Mouse (Mus musculus) midbrain, embryonic 14.5 days (tissue): Measurements from ENCODE around the gene Sh3bgrl2. TPM values are rescaled to one million over a fixed set of nuclear protein-coding genes. Genes with fewer than 3 reads are reported as not detected.
A peak's percentile ranks its signal among the peaks of the same experiment; 100 is the strongest.

Experiments used
- ATAC-seq: fragments of 200-750 bp; cut with Nextera tagmentation; 2 replicates; pipeline ENCODE4 v1.8.0; 2017; ENCODE audit warnings: moderate number of reproducible peaks, moderate library complexity; ENCODE audit not compliant: low FRiP score, low TSS enrichment
- DNase-seq: peaks from one replicate; pipeline ENCODE4 v3.0.0-alpha.2; 2015
- H3K27ac ChIP-seq: fragments of 300-500 bp; sonication (generic); replicated peaks from 2 replicates; pipeline ENCODE4 v1.5.1; 2014; ENCODE audit warnings: mild to moderate bottlenecking, low read depth, low read length, moderate library complexity
- H3K27me3 ChIP-seq: fragments of 300-500 bp; sonication (generic); 2 replicates; pipeline ENCODE4 v1.6.1; 2014; ENCODE audit warnings: low read length, control low read depth, mixed read lengths; ENCODE audit not compliant: control insufficient read depth, insufficient read depth
- H3K36me3 ChIP-seq: fragments of 300-500 bp; sonication (generic); 2 replicates; pipeline ENCODE4 v1.6.1; 2014; ENCODE audit warnings: low read length, control low read depth; ENCODE audit not compliant: control insufficient read depth, insufficient read depth
- H3K4me1 ChIP-seq: fragments of 300-500 bp; sonication (generic); 2 replicates; pipeline ENCODE4 v1.6.1; 2014; ENCODE audit warnings: mild to moderate bottlenecking, antibody characterized with exemption, low read length, control low read depth; ENCODE audit not compliant: control insufficient read depth, insufficient read depth
- H3K4me2 ChIP-seq: fragments of 300-500 bp; sonication (generic); 2 replicates; pipeline ENCODE4 v1.6.1; 2014; ENCODE audit warnings: mild to moderate bottlenecking, low read length, moderate library complexity
- H3K4me3 ChIP-seq: fragments of 300-500 bp; sonication (generic); replicated peaks from 2 replicates; pipeline ENCODE4 v1.5.1; 2014; ENCODE audit warnings: low read depth, low read length
- H3K9ac ChIP-seq: fragments of 300-500 bp; sonication (generic); replicated peaks from 2 replicates; pipeline ENCODE4 v1.6.1; 2014; ENCODE audit warnings: mild to moderate bottlenecking, low read length, moderate library complexity
- H3K9me3 ChIP-seq: fragments of 300-500 bp; sonication (generic); 2 replicates; pipeline ENCODE4 v1.6.1; 2016; ENCODE audit warnings: low read length, control low read depth, mixed read lengths; ENCODE audit not compliant: control insufficient read depth
- WGBS: fragments of 180-500 bp; shearing (Covaris S2); extraction: QIAGEN DNeasy Blood & Tissue Kit; methylation state at CpG from one replicate; pipeline ENCODE4 v1.1.7; 2014; 5-methylcytosine and 5-hydroxymethylcytosine counted together
- polyA plus RNA-seq: library from polyadenylated mRNA; unstranded; fragments of >200 nt; fragmentation: Nextera tagmentation; extraction: Ambion mirVana; gene quantifications from 2 replicates; pipeline ENCODE4 v1.2.1, GENCODE M21; 2014

Gene Sh3bgrl2
- polyA plus RNA-seq, 1 experiment from 2014 or later, result 10.7 TPM

DNA sequence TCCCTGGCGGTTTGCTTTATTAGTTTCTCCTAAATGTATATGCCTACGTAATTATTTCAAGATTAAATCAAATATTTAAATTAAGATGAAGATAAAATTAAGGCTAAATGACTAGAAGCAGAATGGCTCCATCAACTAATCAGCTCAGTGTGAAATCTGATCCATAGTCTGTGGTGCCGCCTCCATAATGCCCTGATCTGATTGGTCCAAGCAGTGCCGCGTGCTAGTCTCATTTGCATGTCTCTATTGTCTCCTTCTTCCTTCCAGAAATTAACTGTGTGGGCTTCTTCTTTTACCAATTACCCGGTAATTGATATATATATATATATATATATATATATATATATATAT lies 109.5 kb downstream of the Sh3bgrl2 start:
- H3K9ac ChIP-seq, result no peak overlapping the region
- H3K36me3 ChIP-seq, result no peaks in the 10 kb centered on the region
- H3K4me3 ChIP-seq, result no peak overlapping the region
- H3K9me3 ChIP-seq, result no peaks in the 10 kb centered on the region
- no peak overlapping the region for H3K27ac ChIP-seq
- peak; percentile 58 for DNase-seq
- 45% methylated on average over 6 of the region's 6 CpGs for WGBS
- H3K4me1 ChIP-seq, result no peaks in the 10 kb centered on the region
- peak; percentile 70; the same call in 1 of the 2 replicates for ATAC-seq
- 0 out of 2 replicates have a peak overlapping the region, but pooled peaks have one; percentile 1 for H3K4me2 ChIP-seq
- no peaks in the 10 kb centered on the region for H3K27me3 ChIP-seq

DNA sequence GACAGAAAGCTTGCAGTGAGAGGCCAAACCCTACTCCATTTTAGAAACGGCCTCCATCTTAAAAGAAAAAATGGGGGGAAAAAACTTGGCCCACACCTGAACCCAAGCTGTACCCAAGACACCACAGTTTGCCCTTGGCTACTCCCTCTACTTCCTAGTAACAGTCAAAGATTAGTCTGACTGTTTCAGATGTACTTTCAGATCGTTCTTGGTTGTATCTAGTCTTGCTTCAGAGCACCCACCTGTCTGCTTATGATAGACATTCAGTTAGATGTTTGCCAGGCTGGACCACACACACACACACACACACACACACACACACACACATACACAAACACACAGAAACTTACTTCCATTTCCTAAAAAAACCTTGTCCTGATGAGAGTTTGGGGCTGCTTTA lies 111.0 kb downstream of the Sh3bgrl2 start:
- no peaks in the 10 kb centered on the region for H3K36me3 ChIP-seq
- ATAC-seq (no peak), DNase-seq (no peak)
- H3K27me3 ChIP-seq, result no peaks in the 10 kb centered on the region
- no peak overlapping the region for H3K4me2 ChIP-seq
- WGBS, result 93% methylated on average over 2 of the region's 2 CpGs
- H3K27ac ChIP-seq, result no peak overlapping the region
- no peak overlapping the region for H3K4me3 ChIP-seq
- peaks cover 3% of the 10 kb centered on the region; the same call in 1 of the 2 replicates for H3K4me1 ChIP-seq
- no peak overlapping the region for H3K9ac ChIP-seq
- no peaks in the 10 kb centered on the region for H3K9me3 ChIP-seq

DNA sequence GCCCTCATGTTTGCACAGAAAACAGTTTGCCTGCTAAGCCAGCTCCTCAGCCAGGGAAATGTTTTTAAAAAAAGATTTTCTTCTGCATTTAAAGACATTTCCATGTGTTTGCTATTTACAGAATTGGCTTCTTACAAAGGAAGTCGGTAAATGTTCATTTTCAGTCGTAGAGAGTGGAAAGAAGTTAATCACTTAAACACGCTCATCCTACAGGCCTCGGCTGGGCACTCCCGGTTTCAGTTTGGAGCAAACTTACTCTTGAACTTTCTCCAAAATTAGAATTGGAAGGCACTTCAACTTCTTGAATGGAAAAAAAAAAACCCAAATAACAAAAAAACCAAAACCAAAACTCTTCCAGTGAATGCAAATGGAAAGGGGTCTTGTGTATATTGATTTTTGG lies 113.7 kb downstream of the Sh3bgrl2 start:
- ATAC-seq (no peak), DNase-seq (no peak)
- Histone ChIP-seq H3K9me3 (no peaks in the 10 kb centered on the region), H3K27ac (no peak overlapping the region), H3K4me2 (no peak overlapping the region), H3K9ac (no peak overlapping the region), H3K27me3 (no peaks in the 10 kb centered on the region), H3K4me1 (peaks cover 7% of the 10 kb centered on the region; the same call in 1 of the 2 replicates), H3K36me3 (no peaks in the 10 kb centered on the region), H3K4me3 (no peak overlapping the region)
- WGBS, result 91% methylated on average over 5 of the region's 5 CpGs

DNA sequence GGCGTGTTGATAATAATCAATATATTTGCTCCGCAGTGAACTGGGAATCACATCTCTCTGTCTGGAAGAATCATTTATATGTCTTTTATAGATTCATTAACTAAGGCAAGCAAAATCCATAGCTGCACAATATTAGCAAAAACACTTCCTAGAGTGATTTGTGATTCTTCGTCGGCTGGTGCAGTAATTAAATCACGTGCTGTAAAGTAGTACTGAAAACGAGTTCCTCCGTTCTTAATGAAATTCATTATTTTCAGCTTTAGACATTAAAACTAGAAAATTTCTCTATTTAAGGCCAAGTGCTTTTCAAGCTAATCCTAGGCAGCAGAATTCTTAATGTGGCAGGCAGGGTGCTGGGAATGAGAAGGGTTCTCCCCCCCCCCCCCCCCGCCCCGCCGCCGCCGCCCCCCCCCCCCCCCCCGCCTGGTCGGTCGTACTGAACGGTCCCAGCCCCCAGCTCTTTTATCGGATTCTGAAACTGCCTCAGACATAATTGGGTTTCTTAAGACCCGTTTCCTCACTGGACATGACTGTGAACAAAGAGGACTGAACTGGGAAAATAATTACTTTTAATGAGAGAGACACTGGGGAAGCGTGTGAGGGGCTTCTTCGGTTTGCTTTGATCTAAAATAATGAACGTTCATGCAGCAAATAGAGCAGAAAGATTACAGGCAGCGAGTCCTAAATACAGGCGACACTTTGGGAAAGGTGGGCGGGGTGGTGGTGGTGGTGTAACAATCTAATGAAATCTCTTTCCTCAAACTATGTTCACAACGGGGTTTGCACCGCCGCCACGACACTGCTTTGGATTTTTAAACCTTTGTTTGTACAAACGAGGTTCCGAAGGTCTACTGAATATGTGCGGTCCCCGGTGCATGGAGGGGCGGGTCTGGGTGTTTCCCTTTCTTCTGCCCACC lies 116.1 kb downstream of the Sh3bgrl2 start:
- H3K4me2 ChIP-seq, result peak overlapping the region; percentile 67
- H3K4me3 ChIP-seq, result peak overlapping the region; percentile 38
- WGBS, result 6% methylated on average over 24 of the region's 33 CpGs
- DNase-seq (peak; percentile 79), ATAC-seq (peak; percentile 88)
- H3K9me3 ChIP-seq, result no peaks in the 10 kb centered on the region
- H3K9ac ChIP-seq, result peak overlapping the region; percentile 66
- peaks cover 7% of the 10 kb centered on the region; the same call in 1 of the 2 replicates for H3K4me1 ChIP-seq
- H3K27me3 ChIP-seq, result no peaks in the 10 kb centered on the region
- no peaks in the 10 kb centered on the region for H3K36me3 ChIP-seq
- peak overlapping the region; percentile 90 for H3K27ac ChIP-seq

DNA sequence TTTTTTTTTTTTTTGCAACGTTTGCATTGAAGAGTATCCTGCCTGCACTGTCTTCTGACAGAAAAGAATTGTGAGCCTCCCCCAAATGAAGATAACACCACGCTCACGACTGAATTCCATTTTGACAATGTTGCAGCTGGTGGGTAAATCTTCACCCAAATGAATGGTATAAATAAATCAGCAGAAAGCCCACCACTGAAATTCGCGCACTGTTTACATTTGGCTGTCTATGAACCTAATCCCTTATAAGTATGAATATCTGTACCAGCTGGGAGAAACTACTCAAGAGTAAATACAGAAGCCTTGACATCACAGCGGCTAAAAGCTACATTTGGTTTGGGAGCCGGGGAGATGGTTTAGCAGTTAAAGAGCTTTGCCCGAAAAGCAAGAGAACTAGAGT lies 116.8 kb downstream of the Sh3bgrl2 start:
- peak; percentile 25; the same call in 1 of the 2 replicates for ATAC-seq
- no peaks in the 10 kb centered on the region for H3K9me3 ChIP-seq
- DNase-seq, result peak; percentile 57

DNA sequence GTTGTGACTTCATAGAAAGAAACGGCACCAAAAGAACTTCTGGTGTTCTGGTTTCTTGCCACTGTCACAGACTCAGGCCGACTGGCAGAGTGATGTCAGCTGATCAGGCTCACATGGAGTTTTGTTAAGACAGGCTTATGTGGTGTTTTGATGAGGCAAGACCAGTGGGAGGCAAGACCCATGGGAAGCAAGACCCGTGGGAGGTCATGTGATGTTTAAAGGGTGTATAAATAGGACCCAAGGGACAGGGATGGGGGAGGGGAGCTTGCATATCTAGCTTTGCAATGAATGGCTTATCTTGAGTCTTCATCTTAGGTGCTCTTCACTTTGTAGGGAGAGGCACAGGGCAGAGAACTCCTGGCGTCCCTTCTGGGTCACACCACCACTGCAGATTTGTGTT lies 118.9 kb downstream of the Sh3bgrl2 start:
- WGBS, result 78% methylated on average over 4 of the region's 4 CpGs
- no peak overlapping the region for H3K4me2 ChIP-seq
- H3K9me3 ChIP-seq, result no peaks in the 10 kb centered on the region
- no peak for DNase-seq
- H3K36me3 ChIP-seq, result no peaks in the 10 kb centered on the region
- H3K9ac ChIP-seq, result no peak overlapping the region
- no peak for ATAC-seq
- no peak overlapping the region for H3K27ac ChIP-seq
- no peaks in the 10 kb centered on the region for H3K27me3 ChIP-seq
- H3K4me1 ChIP-seq, result peaks cover 7% of the 10 kb centered on the region; the same call in 1 of the 2 replicates
- H3K4me3 ChIP-seq, result no peak overlapping the region

More for the DNA sequence above, 116.8 kb downstream of the Sh3bgrl2 start:
- Histone ChIP-seq H3K27me3 (no peaks in the 10 kb centered on the region), H3K4me2 (peak overlapping the region; percentile 67), H3K36me3 (no peaks in the 10 kb centered on the region), H3K4me1 (peaks cover 7% of the 10 kb centered on the region; the same call in 1 of the 2 replicates), H3K27ac (peak overlapping the region; percentile 90), H3K9ac (peak overlapping the region; percentile 66), H3K4me3 (peak overlapping the region; percentile 38)
- 19% methylated on average over 8 of the region's 8 CpGs for WGBS

DNA sequence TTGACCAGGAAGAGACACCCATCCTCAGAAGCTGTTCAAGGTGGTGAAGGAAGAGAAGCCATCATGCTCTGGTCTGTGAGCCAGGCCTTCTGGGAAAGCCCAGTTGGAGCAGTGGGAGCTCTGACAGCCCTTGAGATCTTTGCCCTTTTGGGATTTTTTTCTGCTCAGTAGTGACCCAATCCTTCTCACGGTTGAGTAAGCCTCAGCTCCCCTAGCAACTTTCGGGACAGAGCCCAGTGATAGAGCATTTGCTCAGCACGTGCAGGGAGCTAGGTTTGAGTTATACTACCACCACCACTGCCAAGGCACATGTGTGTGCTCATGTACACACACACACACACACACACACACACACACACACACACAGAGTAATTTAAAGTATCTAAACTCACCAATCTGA lies 131.5 kb downstream of the Sh3bgrl2 start:
- 28% methylated on average over 3 of the region's 3 CpGs for WGBS
- no peak overlapping the region for H3K4me3 ChIP-seq
- H3K9ac ChIP-seq, result no peak overlapping the region
- ATAC-seq, result no peak
- H3K4me1 ChIP-seq, result no peaks in the 10 kb centered on the region; the same call in 1 of the 2 replicates
- no peak overlapping the region for H3K27ac ChIP-seq
- no peaks in the 10 kb centered on the region for H3K27me3 ChIP-seq
- H3K9me3 ChIP-seq, result no peaks in the 10 kb centered on the region
- no peaks in the 10 kb centered on the region for H3K36me3 ChIP-seq
- H3K4me2 ChIP-seq, result no peak overlapping the region
- DNase-seq, result no peak

DNA sequence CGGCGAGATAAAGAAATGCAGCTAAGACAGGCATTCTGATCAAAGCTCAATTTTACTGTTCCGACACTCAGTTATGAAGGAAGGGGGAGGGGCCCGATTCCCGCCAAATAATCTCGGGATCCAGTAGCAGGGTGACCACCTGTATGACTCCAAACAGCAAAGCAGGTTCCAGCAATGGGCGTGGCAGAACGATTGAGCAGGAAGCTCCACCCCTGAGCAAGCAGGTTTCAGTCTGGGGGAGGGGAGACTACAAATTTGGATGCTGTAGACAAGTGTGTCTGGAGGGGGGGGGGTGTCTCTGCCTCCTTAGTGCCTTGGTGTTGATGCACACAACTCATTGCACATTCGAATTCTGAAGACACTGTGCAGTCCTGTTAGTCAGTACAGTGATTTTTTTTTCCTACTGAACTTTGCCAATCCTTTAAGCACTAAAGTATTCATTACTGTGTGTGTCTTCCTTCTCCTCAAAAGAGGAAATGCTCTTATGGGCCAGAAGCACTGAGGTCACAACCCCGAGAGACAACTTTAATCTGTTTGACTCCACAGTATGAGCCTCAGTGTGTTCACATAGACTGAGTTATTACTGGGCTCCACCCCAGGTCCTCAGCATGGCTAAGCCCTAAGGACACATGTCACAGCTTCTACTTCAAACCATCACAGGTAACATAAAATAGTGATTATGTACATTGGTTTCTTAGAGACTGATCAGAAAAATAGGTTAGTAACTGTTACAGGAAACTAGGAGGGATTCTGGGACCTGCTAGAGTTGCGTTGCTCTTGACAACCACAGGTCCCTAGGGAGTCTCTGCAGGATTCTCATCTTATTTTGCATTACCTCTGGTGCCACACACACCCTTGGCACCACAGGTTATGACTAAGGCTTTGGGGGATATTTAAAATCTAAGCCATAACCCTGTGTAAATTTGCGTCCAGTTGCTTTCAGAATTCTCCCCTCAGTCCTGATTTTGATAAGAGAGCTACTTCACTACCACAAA lies 133.8 kb downstream of the Sh3bgrl2 start:
- Histone ChIP-seq H3K4me1 (peaks cover 8% of the 10 kb centered on the region), H3K9ac (no peak overlapping the region), H3K36me3 (no peaks in the 10 kb centered on the region), H3K9me3 (no peaks in the 10 kb centered on the region), H3K27ac (no peak overlapping the region), H3K4me3 (no peak overlapping the region), H3K27me3 (no peaks in the 10 kb centered on the region), H3K4me2 (no peak overlapping the region)
- 79% methylated on average over 12 of the region's 12 CpGs for WGBS
- no peak for ATAC-seq
- no peak for DNase-seq
